Comparison of ENCODE assay signal across 9 mouse cellular contexts in the genomic region with DNA sequence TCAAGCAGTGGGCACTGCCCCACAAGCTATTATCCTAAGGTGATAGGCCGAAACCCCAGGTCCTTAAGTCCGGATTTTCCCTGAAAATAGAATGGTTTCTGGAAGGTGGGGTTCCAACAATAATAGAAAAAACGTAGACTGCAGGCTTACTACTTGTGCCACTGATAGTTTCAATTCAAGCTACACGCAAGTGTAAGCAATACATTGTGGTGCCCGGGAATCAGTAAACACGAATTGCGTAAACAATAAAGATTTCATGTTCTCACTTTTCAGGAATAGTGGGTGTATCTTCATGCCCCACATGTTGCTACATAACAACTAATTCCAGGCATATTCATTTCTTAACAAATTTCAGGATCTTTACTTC. TPM values are rescaled to one million over a fixed set of nuclear protein-coding genes. Genes with fewer than 3 reads are reported as not detected.
DNase-seq lines count a peak whose midpoint lies in the region; ATAC-seq and TF ChIP-seq lines count a peak whose summit lies in the region.
"Had no signal": no experiment of that assay in that cellular context is flagged by ENCODE, and none has a peak within 500 bp of the region (broad histone marks: within the 10 kb centered on the region; RNA-seq: fewer than 3 reads in every experiment).

No protein-coding gene starts in this region.

- TF ChIP-seq CTCF in cortical plate, adult 2 months (IDR thresholded peaks at IDR 0.05; ENCODE audit: extremely low read depth, insufficient read depth, low read length): no peak

- ATAC-seq in kidney, embryonic 16.5 days (ENCODE audit: low FRiP score, low TSS enrichment): no peak
- ATAC-seq in hindbrain, embryonic 15.5 days (ENCODE audit: low FRiP score, low read depth): no peak; the same call in none of the 2 replicates
- no peak for ATAC-seq in midbrain, embryonic 15.5 days (replicated peaks)

- peak overlapping the region; percentile 48 for H3K4me3 ChIP-seq in kidney, embryonic 16.5 days (ENCODE audit: low read length)
- peak overlapping the region; percentile 2 for H3K4me3 ChIP-seq in cortical plate, adult 2 months (ENCODE audit: insufficient read depth, low read length)
- peak overlapping the region; percentile 59 for H3K4me3 ChIP-seq in hindbrain, embryonic 15.5 days
- peak overlapping the region; percentile 58 for H3K4me3 ChIP-seq in midbrain, embryonic 15.5 days

- peaks cover 18% of the 10 kb centered on the region; the same call in 1 of the 2 replicates for H3K27me3 ChIP-seq in kidney, embryonic 16.5 days (ENCODE audit: insufficient read depth, low read length)
- H3K27me3 ChIP-seq in hindbrain, embryonic 15.5 days: no peaks in the 10 kb centered on the region
- H3K27me3 ChIP-seq in midbrain, embryonic 15.5 days (replicated peaks): no peaks in the 10 kb centered on the region; the same call in 1 of the 2 replicates

- intact Hi-C loops in left cerebral cortex, postnatal 10 days (cut with DNase I): no loop called here

- H3K27ac ChIP-seq in kidney, embryonic 16.5 days (ENCODE audit: low read length): peak overlapping the region; percentile 65; the same call in 1 of the 2 replicates
- H3K27ac ChIP-seq in cortical plate, adult 2 months (ENCODE audit: insufficient read depth, low read length): no peak overlapping the region
- H3K27ac ChIP-seq in hindbrain, embryonic 15.5 days (replicated peaks): peak overlapping the region; percentile 67
- H3K27ac ChIP-seq in midbrain, embryonic 15.5 days: peak overlapping the region; percentile 76

- no peak for DNase-seq in kidney, postnatal 36 days
- DNase-seq in left cerebral cortex, postnatal 10 days (ENCODE audit: extremely low spot score in 1 of 2, low spot score in 2 of 2): no peak
- no peak for DNase-seq in layer of hippocampus, adult 11-12 months (ENCODE audit: low spot score)
- DNase-seq in retina, embryonic 14.5 days (ENCODE audit: low spot score): no peak

- H3K9me3 ChIP-seq in kidney, embryonic 16.5 days (ENCODE audit: low read length): no peaks in the 10 kb centered on the region
- no peaks in the 10 kb centered on the region for H3K9me3 ChIP-seq in hindbrain, embryonic 15.5 days
- no peaks in the 10 kb centered on the region for H3K9me3 ChIP-seq in midbrain, embryonic 15.5 days

- 37% methylated on average over 7 of the region's 7 CpGs for WGBS in kidney, embryonic 16.5 days
- 29% methylated on average over 7 of the region's 7 CpGs for WGBS in hindbrain, embryonic 15.5 days
- 26% methylated on average over 7 of the region's 7 CpGs for WGBS in midbrain, embryonic 15.5 days

- no peak for TF ChIP-seq POLR2A in cortical plate, adult 2 months (IDR thresholded peaks at IDR 0.05; ENCODE audit: extremely low read depth, insufficient read depth, low read length)

- H3K4me2 ChIP-seq in kidney, embryonic 16.5 days (replicated peaks; ENCODE audit: low read depth, low read length): peak overlapping the region; percentile 60
- H3K4me2 ChIP-seq in hindbrain, embryonic 15.5 days: peak overlapping the region; percentile 52
- H3K4me2 ChIP-seq in midbrain, embryonic 15.5 days: peak overlapping the region; percentile 50

- H3K36me3 ChIP-seq in kidney, embryonic 16.5 days (ENCODE audit: insufficient read depth, low read length): no peaks in the 10 kb centered on the region
- no peaks in the 10 kb centered on the region for H3K36me3 ChIP-seq in hindbrain, embryonic 15.5 days
- H3K36me3 ChIP-seq in midbrain, embryonic 15.5 days (replicated peaks): no peaks in the 10 kb centered on the region

- H3K9ac ChIP-seq in kidney, embryonic 16.5 days (replicated peaks; ENCODE audit: low read length): peak overlapping the region; percentile 46; the same call in 1 of the 2 replicates
- H3K9ac ChIP-seq in hindbrain, embryonic 15.5 days: peak overlapping the region; percentile 42
- no peak overlapping the region for H3K9ac ChIP-seq in midbrain, embryonic 15.5 days

- peaks cover 3% of the 10 kb centered on the region; the same call in 1 of the 2 replicates for H3K4me1 ChIP-seq in kidney, embryonic 16.5 days (ENCODE audit: insufficient read depth, low read length)
- H3K4me1 ChIP-seq in cortical plate, adult 2 months (ENCODE audit: control insufficient read depth, insufficient read depth, low read length): no peaks in the 10 kb centered on the region
- peaks cover 12% of the 10 kb centered on the region; the same call in 1 of the 2 replicates for H3K4me1 ChIP-seq in hindbrain, embryonic 15.5 days (replicated peaks)
- H3K4me1 ChIP-seq in midbrain, embryonic 15.5 days: peaks cover 9% of the 10 kb centered on the region

RNA-seq across cellular contexts. Expression of gene Snx12, which starts 0.4 kb away (rescaled TPM):
- 53.7 and 55.4 TPM in 2 replicates for polyA plus RNA-seq in kidney, embryonic 16.5 days (2015; fragmentation: Nextera tagmentation; extraction: Ambion mirVana)
- polyA plus RNA-seq in cortical plate, adult 2 months (2012; rRNA removed): 31.5 and 33.1 TPM in 2 replicates
- 45.6 and 47.6 TPM in 2 replicates for polyA plus RNA-seq in hindbrain, embryonic 15.5 days (2015; fragmentation: Nextera tagmentation; extraction: Ambion mirVana)
- polyA plus RNA-seq in midbrain, embryonic 15.5 days (2015; fragmentation: Nextera tagmentation; extraction: Ambion mirVana): 45.1 and 46.4 TPM in 2 replicates
- 10 to 100 TPM; 64.2 to 64.3 TPM for total RNA-seq in left cerebral cortex, postnatal 10 days (2021)

RNA-seq across cellular contexts. Expression of gene Foxo4, which starts 31.5 kb away (rescaled TPM):
- 3.3 and 3.9 TPM in 2 replicates for polyA plus RNA-seq in kidney, embryonic 16.5 days (2015; fragmentation: Nextera tagmentation; extraction: Ambion mirVana)
- polyA plus RNA-seq in cortical plate, adult 2 months (2012; rRNA removed): 11.9 and 12.3 TPM in 2 replicates
- 0.85 and 1.0 TPM in 2 replicates for polyA plus RNA-seq in hindbrain, embryonic 15.5 days (2015; fragmentation: Nextera tagmentation; extraction: Ambion mirVana)
- polyA plus RNA-seq in midbrain, embryonic 15.5 days (2015; fragmentation: Nextera tagmentation; extraction: Ambion mirVana): 0.97 TPM in 2 replicates
- 10 to 100 TPM in 1 of 2 experiments, 1 to 10 TPM in 1; 9.1 to 10.4 TPM for total RNA-seq in left cerebral cortex, postnatal 10 days (2021)

RNA-seq across cellular contexts. Expression of gene Gm614, which starts 41.0 kb away (rescaled TPM):
- not detected in 2 replicates for polyA plus RNA-seq in kidney, embryonic 16.5 days (2015; fragmentation: Nextera tagmentation; extraction: Ambion mirVana)
- polyA plus RNA-seq in cortical plate, adult 2 months (2012; rRNA removed): not detected in 2 replicates
- 0.21 TPM in 1 of 2 replicates, not detected in the other for polyA plus RNA-seq in hindbrain, embryonic 15.5 days (2015; fragmentation: Nextera tagmentation; extraction: Ambion mirVana)
- polyA plus RNA-seq in midbrain, embryonic 15.5 days (2015; fragmentation: Nextera tagmentation; extraction: Ambion mirVana): not detected in 2 replicates
- total RNA-seq in left cerebral cortex, postnatal 10 days (2021): not detected
- total RNA-seq: gastrocnemius, postnatal 14 days had no signal

RNA-seq across cellular contexts. Expression of gene Il2rg, which starts 45.3 kb away (rescaled TPM):
- 26.0 and 26.5 TPM in 2 replicates for polyA plus RNA-seq in kidney, embryonic 16.5 days (2015; fragmentation: Nextera tagmentation; extraction: Ambion mirVana)
- 2.4 TPM in 2 replicates for polyA plus RNA-seq in cortical plate, adult 2 months (2012; rRNA removed)
- polyA plus RNA-seq in hindbrain, embryonic 15.5 days (2015; fragmentation: Nextera tagmentation; extraction: Ambion mirVana): 6.4 TPM in 2 replicates
- 6.7 and 7.2 TPM in 2 replicates for polyA plus RNA-seq in midbrain, embryonic 15.5 days (2015; fragmentation: Nextera tagmentation; extraction: Ambion mirVana)
- 1 to 10 TPM; 2.5 to 3.7 TPM for total RNA-seq in left cerebral cortex, postnatal 10 days (2021)

RNA-seq across cellular contexts. Expression of gene Gm20489, which starts 46.0 kb away (rescaled TPM):
- polyA plus RNA-seq in kidney, embryonic 16.5 days (2015; fragmentation: Nextera tagmentation; extraction: Ambion mirVana): not detected in 2 replicates
- not detected in 2 replicates for polyA plus RNA-seq in cortical plate, adult 2 months (2012; rRNA removed)
- polyA plus RNA-seq in hindbrain, embryonic 15.5 days (2015; fragmentation: Nextera tagmentation; extraction: Ambion mirVana): not detected in 2 replicates
- polyA plus RNA-seq in midbrain, embryonic 15.5 days (2015; fragmentation: Nextera tagmentation; extraction: Ambion mirVana): not detected in 2 replicates
- not detected for total RNA-seq in left cerebral cortex, postnatal 10 days (2021)
- total RNA-seq: gastrocnemius, postnatal 14 days had no signal

Comparison
In these comparisons a context has a peak if more than half of its experiments do, and no peak if none do; other contexts are left out.
1. H3K4me3 ChIP-seq: peak in every context shown above with its lines; median percentile 59 in hindbrain, embryonic 15.5 days; 58 in midbrain, embryonic 15.5 days; 48 in kidney, embryonic 16.5 days; 2 in cortical plate, adult 2 months.